Mouse (Mus musculus): ENCODE results near the gene Ficd. TPM values are rescaled to one million over a fixed set of nuclear protein-coding genes. Genes with fewer than 3 reads are reported as not detected.
A peak's percentile ranks its signal among the peaks of the same experiment; 100 is the strongest.

The Ficd gene
- polyA plus RNA-seq (2015; fragmentation: Nextera tagmentation; extraction: Ambion mirVana): 6.7 and 6.8 TPM in 2 replicates

DNA sequence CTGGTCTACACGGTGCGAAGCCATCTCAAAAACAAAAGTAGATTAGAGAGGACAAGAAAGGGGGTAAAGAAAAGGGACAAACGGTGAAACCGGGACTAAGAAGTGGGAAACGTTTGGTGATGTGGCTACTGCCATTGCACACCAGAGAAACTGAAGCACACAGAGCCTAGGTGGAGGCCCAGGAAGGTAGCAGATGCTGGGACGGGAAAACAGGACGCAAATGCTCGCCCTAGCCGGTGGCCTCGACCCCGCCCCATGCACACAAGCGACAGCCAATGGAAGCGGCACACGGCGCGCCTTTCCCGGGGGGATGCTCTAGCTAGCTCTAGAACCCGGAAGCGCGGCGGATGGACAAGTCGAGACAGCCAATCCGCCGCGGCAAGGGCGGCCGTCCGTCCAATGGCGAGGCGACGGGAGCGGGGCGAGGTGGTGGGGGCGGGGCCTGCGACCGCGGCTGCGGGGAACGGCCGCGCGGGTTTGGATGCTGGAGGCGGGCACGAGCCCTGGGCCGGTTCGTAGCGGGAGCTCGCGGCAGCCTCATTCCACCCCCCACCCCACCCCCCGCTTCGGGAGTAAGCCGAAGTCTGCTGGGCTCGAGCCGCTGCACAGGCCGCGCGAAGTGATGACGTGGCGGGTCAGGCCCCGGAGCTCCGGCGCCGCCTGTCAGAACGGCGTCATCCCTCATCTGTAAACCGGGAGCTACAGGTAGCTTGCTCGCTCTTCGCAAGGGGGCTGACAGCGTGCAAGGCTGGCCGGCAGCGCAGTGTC, at the start of gene Ficd:
Gene Ficd (plus strand): TSS at position 459 of the 768 bp plus-strand sequence.
- 2% methylated on average over 38 of the region's 71 CpGs for WGBS
- H3K9ac ChIP-seq (replicated peaks; ENCODE audit: low read depth): peak within 1 kb of the TSS; percentile 58
- TF ChIP-seq EP300 (IDR thresholded peaks at IDR 0.05): no peak
- TF ChIP-seq CTCF (IDR thresholded peaks at IDR 0.05): no peak
- H3K36me3 ChIP-seq (ENCODE audit: insufficient read depth, low read length): 0 out of 2 replicates have a peak, but pooled peaks cover 10% of the 10 kb centered on the region
- H3K4me3 ChIP-seq (ENCODE audit: low read depth, low read length): peak within 1 kb of the TSS; percentile 73
- peak within 1 kb of the TSS; percentile 63 for H3K4me2 ChIP-seq (replicated peaks; ENCODE audit: low read depth, low read length)
- H3K9me3 ChIP-seq (ENCODE audit: low read length): no peaks in the 10 kb centered on the region
- DNase-seq (ENCODE audit: low spot score): peak; percentile 99
- H3K27me3 ChIP-seq (replicated peaks; ENCODE audit: insufficient read depth, low read length): no peaks in the 10 kb centered on the region
- peak; percentile 99 for ATAC-seq
- peak within 1 kb of the TSS; percentile 92 for H3K27ac ChIP-seq (ENCODE audit: low read length)
- peaks cover 3% of the 10 kb centered on the region; the same call in 1 of the 2 replicates for H3K4me1 ChIP-seq (ENCODE audit: insufficient read depth, low read depth, low read length)

DNA sequence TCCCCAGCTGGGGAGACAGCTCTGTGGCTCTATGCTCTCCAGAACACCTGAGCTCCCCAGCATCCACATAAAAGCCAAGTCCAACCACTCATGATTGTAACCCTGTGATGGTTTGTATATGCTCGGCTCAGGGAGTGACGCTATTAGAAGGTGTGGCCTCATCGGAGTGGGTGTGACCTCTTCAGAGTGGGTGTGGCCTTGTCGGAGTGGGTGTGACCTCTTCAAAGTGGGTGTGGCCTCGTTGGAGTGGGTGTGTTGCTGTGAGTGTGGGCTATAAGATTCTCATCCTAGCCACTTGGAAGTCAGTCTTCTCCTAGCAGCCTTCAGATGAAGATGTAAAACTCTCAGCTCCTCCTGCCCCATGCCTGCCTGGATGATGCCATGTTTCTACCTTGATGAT, 48.1 kb upstream of the Ficd start:
- H3K9me3 ChIP-seq (ENCODE audit: low read length): no peaks in the 10 kb centered on the region
- H3K27ac ChIP-seq (ENCODE audit: low read length): no peak overlapping the region
- H3K9ac ChIP-seq (replicated peaks; ENCODE audit: low read depth): no peak overlapping the region
- no peak overlapping the region for H3K4me3 ChIP-seq (ENCODE audit: low read depth, low read length)
- ATAC-seq (no peak), DNase-seq (ENCODE audit: low spot score) (no peak)
- no peak overlapping the region for H3K4me2 ChIP-seq (replicated peaks; ENCODE audit: low read depth, low read length)
- 73% methylated on average over 5 of the region's 5 CpGs for WGBS
- TF ChIP-seq EP300 (IDR thresholded peaks at IDR 0.05) (no peak), CTCF (IDR thresholded peaks at IDR 0.05) (no peak)
- no peaks in the 10 kb centered on the region for H3K27me3 ChIP-seq (replicated peaks; ENCODE audit: insufficient read depth, low read length)
- no peaks in the 10 kb centered on the region for H3K36me3 ChIP-seq (ENCODE audit: insufficient read depth, low read length)
- H3K4me1 ChIP-seq (ENCODE audit: insufficient read depth, low read depth, low read length): no peaks in the 10 kb centered on the region

GRCm38 (mm10) chr5:113690069-113690548, 45.5 kb upstream of the Ficd start:
- ATAC-seq (no peak), DNase-seq (ENCODE audit: low spot score) (no peak)
- Histone ChIP-seq H3K36me3 (ENCODE audit: insufficient read depth, low read length) (no peaks in the 10 kb centered on the region), H3K4me3 (ENCODE audit: low read depth, low read length) (no peak overlapping the region), H3K9me3 (ENCODE audit: low read length) (no peaks in the 10 kb centered on the region), H3K4me1 (ENCODE audit: insufficient read depth, low read depth, low read length) (no peaks in the 10 kb centered on the region), H3K27me3 (replicated peaks; ENCODE audit: insufficient read depth, low read length) (no peaks in the 10 kb centered on the region), H3K27ac (ENCODE audit: low read length) (no peak overlapping the region), H3K9ac (replicated peaks; ENCODE audit: low read depth) (no peak overlapping the region), H3K4me2 (replicated peaks; ENCODE audit: low read depth, low read length) (no peak overlapping the region)
- WGBS: 79% methylated on average over 15 of the region's 15 CpGs
- no peak for TF ChIP-seq EP300 (IDR thresholded peaks at IDR 0.05)
- TF ChIP-seq CTCF (IDR thresholded peaks at IDR 0.05): no peak

DNA sequence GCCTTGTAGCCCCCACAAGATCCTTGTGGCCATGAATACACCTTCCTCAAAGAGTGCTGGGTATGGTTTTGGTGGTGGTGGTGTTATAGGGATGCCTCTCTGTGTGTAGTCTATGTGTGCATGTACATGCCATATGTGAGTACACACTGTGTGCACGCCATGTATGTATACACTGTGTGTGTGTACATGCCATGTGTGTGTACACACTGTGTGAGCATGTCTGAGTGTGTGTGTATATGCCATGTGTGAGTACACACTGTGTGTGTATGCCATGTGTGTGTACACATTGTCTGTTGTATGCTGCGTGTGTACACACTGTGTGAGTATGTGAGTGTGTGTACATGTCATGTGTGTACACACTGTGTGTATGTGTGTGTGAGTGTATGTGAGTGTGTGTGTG, 44.7 kb upstream of the Ficd start:
- H3K36me3 ChIP-seq (ENCODE audit: insufficient read depth, low read length): no peaks in the 10 kb centered on the region
- H3K4me1 ChIP-seq (ENCODE audit: insufficient read depth, low read depth, low read length): no peaks in the 10 kb centered on the region
- H3K9me3 ChIP-seq (ENCODE audit: low read length): no peaks in the 10 kb centered on the region
- DNase-seq (ENCODE audit: low spot score) (no peak), ATAC-seq (no peak)
- no peak overlapping the region for H3K4me3 ChIP-seq (ENCODE audit: low read depth, low read length)
- WGBS: 77% methylated on average over 2 of the region's 2 CpGs
- no peak for TF ChIP-seq CTCF (IDR thresholded peaks at IDR 0.05)
- TF ChIP-seq EP300 (IDR thresholded peaks at IDR 0.05): no peak
- no peaks in the 10 kb centered on the region for H3K27me3 ChIP-seq (replicated peaks; ENCODE audit: insufficient read depth, low read length)
- H3K4me2 ChIP-seq (replicated peaks; ENCODE audit: low read depth, low read length): no peak overlapping the region
- no peak overlapping the region for H3K27ac ChIP-seq (ENCODE audit: low read length)
- H3K9ac ChIP-seq (replicated peaks; ENCODE audit: low read depth): no peak overlapping the region

- 92% methylated on average over 8 of the region's 8 CpGs for WGBS
- H3K4me1 ChIP-seq (ENCODE audit: insufficient read depth, low read depth, low read length): no peaks in the 10 kb centered on the region
- H3K4me2 ChIP-seq (replicated peaks; ENCODE audit: low read depth, low read length): no peak overlapping the region
- H3K9me3 ChIP-seq (ENCODE audit: low read length): no peaks in the 10 kb centered on the region
- no peak overlapping the region for H3K9ac ChIP-seq (replicated peaks; ENCODE audit: low read depth)
- no peak for TF ChIP-seq CTCF (IDR thresholded peaks at IDR 0.05)
- no peak for TF ChIP-seq EP300 (IDR thresholded peaks at IDR 0.05)
- DNase-seq (ENCODE audit: low spot score): no peak
- H3K36me3 ChIP-seq (ENCODE audit: insufficient read depth, low read length): no peaks in the 10 kb centered on the region
- H3K27me3 ChIP-seq (replicated peaks; ENCODE audit: insufficient read depth, low read length): no peaks in the 10 kb centered on the region
- H3K4me3 ChIP-seq (ENCODE audit: low read depth, low read length): no peak overlapping the region
- H3K27ac ChIP-seq (ENCODE audit: low read length): no peak overlapping the region
- no peak for ATAC-seq
These were observed 42.3 kb upstream of the Ficd start for GRCm38 (mm10) chr5:113693196-113693755.

DNA sequence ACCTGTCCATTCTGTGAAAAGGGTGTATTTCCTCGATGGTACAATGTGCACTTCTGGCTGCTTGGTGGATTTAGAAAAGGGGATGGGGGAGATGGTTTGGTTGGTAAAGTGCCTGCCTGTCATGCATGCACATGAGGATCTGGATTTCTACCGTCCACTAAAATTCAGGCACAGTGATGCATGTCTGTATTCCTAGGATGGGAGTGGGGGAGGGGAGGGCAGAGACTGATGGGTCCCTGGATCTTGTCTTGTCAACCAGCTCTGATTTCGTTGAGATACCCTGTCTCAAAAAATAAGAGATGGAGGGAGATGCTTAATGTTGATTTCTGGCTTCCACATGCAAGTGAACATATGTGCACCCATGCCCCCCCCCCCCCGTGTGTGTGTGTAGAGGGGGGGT, 41.6 kb upstream of the Ficd start:
- Histone ChIP-seq H3K4me3 (ENCODE audit: low read depth, low read length) (no peak overlapping the region), H3K4me2 (replicated peaks; ENCODE audit: low read depth, low read length) (no peak overlapping the region), H3K36me3 (ENCODE audit: insufficient read depth, low read length) (no peaks in the 10 kb centered on the region), H3K27ac (ENCODE audit: low read length) (no peak overlapping the region), H3K9ac (replicated peaks; ENCODE audit: low read depth) (no peak overlapping the region), H3K27me3 (replicated peaks; ENCODE audit: insufficient read depth, low read length) (no peaks in the 10 kb centered on the region), H3K4me1 (ENCODE audit: insufficient read depth, low read depth, low read length) (no peaks in the 10 kb centered on the region), H3K9me3 (ENCODE audit: low read length) (no peaks in the 10 kb centered on the region)
- TF ChIP-seq CTCF (IDR thresholded peaks at IDR 0.05) (no peak), EP300 (IDR thresholded peaks at IDR 0.05) (no peak)
- ATAC-seq (no peak), DNase-seq (ENCODE audit: low spot score) (no peak)
- 59% methylated on average over 4 of the region's 4 CpGs for WGBS

All from lung, postnatal 0 days (tissue).